In the genomic region with DNA sequence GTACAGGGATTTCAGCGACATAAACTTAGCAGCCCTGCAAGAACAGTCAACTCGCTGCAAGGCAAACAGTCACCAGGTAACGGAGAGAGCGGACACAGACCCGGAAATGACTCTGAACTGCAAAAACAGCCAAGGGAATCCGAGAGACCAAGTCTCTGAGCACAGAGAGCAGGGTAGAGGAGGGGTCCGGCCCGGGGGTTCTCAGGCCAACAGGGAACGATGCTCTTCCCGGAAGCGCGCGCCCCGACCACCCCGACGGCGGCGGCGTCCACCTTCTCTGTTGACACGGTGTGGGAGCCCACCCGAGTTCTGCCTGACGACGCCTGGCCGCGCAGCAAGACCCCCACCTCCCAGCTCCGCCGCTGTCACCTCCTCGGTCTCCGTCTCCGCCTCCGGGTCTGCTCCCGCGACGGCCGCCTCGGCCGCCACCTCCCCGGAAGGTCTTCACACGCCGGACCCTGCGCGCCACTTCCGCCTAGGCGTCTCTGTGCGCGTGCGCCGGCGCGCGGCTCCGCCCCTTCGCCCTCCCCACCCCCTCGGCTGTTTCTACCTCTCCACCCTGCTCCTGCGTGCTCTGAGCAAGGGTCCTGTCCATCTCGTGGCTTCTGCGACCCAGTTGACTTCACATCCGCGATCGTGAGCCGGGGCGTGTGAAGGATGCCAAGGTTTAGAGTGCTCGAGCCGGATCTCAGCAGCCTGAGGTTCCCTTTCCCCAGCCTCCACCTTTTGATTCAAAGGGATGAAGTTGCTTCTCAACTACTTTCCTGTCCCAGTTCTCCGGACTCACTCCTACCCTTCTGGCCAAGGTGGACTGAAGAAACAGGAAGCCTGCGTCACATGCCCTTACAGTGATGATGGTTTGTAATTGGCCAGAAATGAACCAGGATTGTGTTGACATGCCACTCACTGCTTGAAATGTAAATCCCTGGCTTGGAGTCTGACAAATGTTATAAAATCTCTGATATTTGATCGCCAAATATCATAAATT, we compare ENCODE assay signal across 8 mouse cellular contexts. TPM values are rescaled to one million over a fixed set of nuclear protein-coding genes. Genes with fewer than 3 reads are reported as not detected.
A peak's percentile ranks its signal among the peaks of the same experiment; 100 is the strongest.
DNase-seq lines count a peak whose midpoint lies in the region; ATAC-seq and TF ChIP-seq lines count a peak whose summit lies in the region.

A gene (minus strand): TSS at position 813 of the 988 bp plus-strand sequence.

- DNase-seq in A20 (ENCODE audit: low read depth, low spot score) = peak; percentile 92
- peak; percentile 91 for DNase-seq in heart, embryonic 10.5 days (ENCODE audit: low spot score)
- DNase-seq in liver, adult 2 months (ENCODE audit: extremely low read depth, low read depth, low spot score) = peak; percentile 73
- DNase-seq in splenic B cell, adult 2 months (ENCODE audit: low read depth, low spot score) = peak; percentile 91

- H3K4me3 ChIP-seq in bone marrow macrophage, adult 2 months (ENCODE audit: insufficient read depth, low read length) = peak within 1 kb of the TSS; percentile 93
- H3K4me3 ChIP-seq in embryonic fibroblast, embryonic 13.5 days (ENCODE audit: insufficient read depth, low read length) = peak within 1 kb of the TSS; percentile 66
- peak within 1 kb of the TSS; percentile 91 for H3K4me3 ChIP-seq in heart, embryonic 10.5 days
- peak within 1 kb of the TSS; percentile 90 for H3K4me3 ChIP-seq in kidney, embryonic 15.5 days (replicated peaks)
- H3K4me3 ChIP-seq in liver, adult 2 months (ENCODE audit: insufficient read depth, low read depth, low read length) = peak within 1 kb of the TSS; percentile 89
- peak within 1 kb of the TSS; percentile 59 for H3K4me3 ChIP-seq in myocyte

- H3K4me1 ChIP-seq in bone marrow macrophage, adult 2 months (ENCODE audit: control insufficient read depth, insufficient read depth, low read length) = peaks cover 17% of the 10 kb centered on the region
- H3K4me1 ChIP-seq in embryonic fibroblast, embryonic 13.5 days (ENCODE audit: control insufficient read depth, insufficient read depth, low read length) = peaks cover 10% of the 10 kb centered on the region
- H3K4me1 ChIP-seq in heart, embryonic 10.5 days = peaks cover 20% of the 10 kb centered on the region; the same call in 1 of the 2 replicates
- H3K4me1 ChIP-seq in kidney, embryonic 15.5 days = peaks cover 29% of the 10 kb centered on the region
- peaks cover 25% of the 10 kb centered on the region for H3K4me1 ChIP-seq in liver, adult 2 months (ENCODE audit: control insufficient read depth, insufficient read depth, low read length)

- peak within 1 kb of the TSS; percentile 34 for H3ac ChIP-seq in myocyte (ENCODE audit: control insufficient read depth, insufficient read length)

- peak; percentile 98 for ATAC-seq in kidney, embryonic 15.5 days (replicated peaks; ENCODE audit: low FRiP score)

- peak; percentile 70; the same call in 1 of the 2 replicates for TF ChIP-seq POLR2A in bone marrow macrophage, adult 2 months (IDR thresholded peaks at IDR 0.05; ENCODE audit: borderline replicate concordance, low read depth, low read length)
- TF ChIP-seq POLR2A in embryonic fibroblast, embryonic 13.5 days (IDR thresholded peaks at IDR 0.05; ENCODE audit: low read depth, low read length) = peak; percentile 98
- TF ChIP-seq POLR2A in liver, adult 2 months (IDR thresholded peaks at IDR 0.05; ENCODE audit: extremely low read depth, insufficient read depth, low read length) = peak; percentile 88
- TF ChIP-seq POLR2A in myocyte (IDR thresholded peaks at IDR 0.05; ENCODE audit: insufficient read length, low read depth) = peak; percentile 83

- H3K4me2 ChIP-seq in kidney, embryonic 15.5 days = peak within 1 kb of the TSS; percentile 74
- H3K4me2 ChIP-seq in myocyte (ENCODE audit: low read depth) = peak within 1 kb of the TSS; percentile 92

- peak within 1 kb of the TSS; percentile 76 for H3K9ac ChIP-seq in kidney, embryonic 15.5 days
- peak within 1 kb of the TSS; percentile 92 for H3K9ac ChIP-seq in liver, adult 2 months (ENCODE audit: low read depth, low read length)

- WGBS in heart, embryonic 10.5 days = 1% methylated on average over 67 of the region's 67 CpGs
- WGBS in kidney, embryonic 15.5 days = under 1% methylated on average over 67 of the region's 67 CpGs
- WGBS in liver, adult 2 months = 1% methylated on average over 67 of the region's 67 CpGs

- peaks cover 18% of the 10 kb centered on the region; the same call in 1 of the 2 replicates for H3K79me2 ChIP-seq in liver, adult 2 months (ENCODE audit: control insufficient read depth, insufficient read depth, low read length)
- H3K79me2 ChIP-seq in myocyte (ENCODE audit: control insufficient read depth, insufficient read depth) = peaks cover 37% of the 10 kb centered on the region

- H3K27ac ChIP-seq in bone marrow macrophage, adult 2 months (ENCODE audit: insufficient read depth, low read depth, low read length) = peak within 1 kb of the TSS; percentile 72
- H3K27ac ChIP-seq in embryonic fibroblast, embryonic 13.5 days (ENCODE audit: insufficient read depth, low read length) = peak within 1 kb of the TSS; percentile 44
- peak within 1 kb of the TSS; percentile 92 for H3K27ac ChIP-seq in heart, embryonic 10.5 days
- peak within 1 kb of the TSS; percentile 84 for H3K27ac ChIP-seq in kidney, embryonic 15.5 days
- H3K27ac ChIP-seq in liver, adult 2 months (replicated peaks; ENCODE audit: insufficient read depth, low read depth, low read length) = peak within 1 kb of the TSS; percentile 84

- peaks cover 3% of the 10 kb centered on the region; the same call in 1 of the 2 replicates for H3K36me3 ChIP-seq in heart, embryonic 10.5 days
- peaks cover 7% of the 10 kb centered on the region for H3K36me3 ChIP-seq in kidney, embryonic 15.5 days
- peaks cover 4% of the 10 kb centered on the region for H3K36me3 ChIP-seq in liver, adult 2 months (ENCODE audit: control insufficient read depth, insufficient read depth, low read length)
- peaks cover 3% of the 10 kb centered on the region for H3K36me3 ChIP-seq in myocyte (ENCODE audit: control insufficient read depth, insufficient read depth)
- no peaks in the 10 kb centered on the region for H3K36me3 ChIP-seq in splenic B cell, adult 2 months (ENCODE audit: control insufficient read depth, insufficient read depth, low read length, poor library complexity, severe bottlenecking)

- H3K9me3 ChIP-seq in heart, embryonic 10.5 days = no peaks in the 10 kb centered on the region
- H3K9me3 ChIP-seq in kidney, embryonic 15.5 days (replicated peaks) = no peaks in the 10 kb centered on the region

- H3K27me3 ChIP-seq in heart, embryonic 10.5 days (ENCODE audit: insufficient read depth, poor library complexity, severe bottlenecking) = no peaks in the 10 kb centered on the region
- H3K27me3 ChIP-seq in kidney, embryonic 15.5 days = no peaks in the 10 kb centered on the region
- H3K27me3 ChIP-seq in liver, adult 2 months (ENCODE audit: control insufficient read depth, insufficient read depth, low read length) = no peaks in the 10 kb centered on the region
- H3K27me3 ChIP-seq in myocyte (ENCODE audit: control insufficient read depth, insufficient read depth, insufficient read length) = no peaks in the 10 kb centered on the region
- H3K27me3 ChIP-seq in splenic B cell, adult 2 months (ENCODE audit: control insufficient read depth, insufficient read depth, low read length, poor library complexity, severe bottlenecking) = no peaks in the 10 kb centered on the region

- no peak for TF ChIP-seq CTCF in bone marrow macrophage, adult 2 months (IDR thresholded peaks at IDR 0.05; ENCODE audit: low read depth, low read length)
- no peak for TF ChIP-seq CTCF in embryonic fibroblast, embryonic 13.5 days (IDR thresholded peaks at IDR 0.05; ENCODE audit: borderline replicate concordance, insufficient read depth, low read length)
- no peak for TF ChIP-seq CTCF in liver, adult 2 months (IDR thresholded peaks at IDR 0.05; ENCODE audit: low read depth, low read length)

TF ChIP-seq in myocyte, 11 proteins besides CTCF, POLR2A, EP300 and RAD21:
- TF ChIP-seq SRF (IDR thresholded peaks at IDR 0.05; ENCODE audit: control insufficient read depth, insufficient read length, low read depth) = peak; percentile 48
- TF ChIP-seq MYOG (IDR thresholded peaks at IDR 0.05; ENCODE audit: control insufficient read depth in 1 of 3, insufficient read depth in 1 of 3, insufficient read length in 2 of 3, low read depth in 2 of 3) = peak in 1 of 3 experiments; percentile 14
- TF ChIP-seq USF1 (IDR thresholded peaks at IDR 0.05; ENCODE audit: low read depth) = peak; percentile 46
- TF ChIP-seq E2F4 (IDR thresholded peaks at IDR 0.05; ENCODE audit: insufficient read depth) = no peak
- no peak for TF ChIP-seq MAX (IDR thresholded peaks at IDR 0.05; ENCODE audit: low read depth)
- peak; percentile 86 for TF ChIP-seq POLR2AphosphoS2 (IDR thresholded peaks at IDR 0.05; ENCODE audit: insufficient read length, low read depth)
- no peak for TF ChIP-seq TCF3 (IDR thresholded peaks at IDR 0.05; ENCODE audit: insufficient read length, low read depth)
TF ChIP-seq in myocyte: peak in this region for 4.

RNA-seq across cellular contexts. Expression of the gene that starts here (rescaled TPM):
- 18.9 and 24.9 TPM in 2 replicates for polyA plus RNA-seq in bone marrow macrophage, adult 2 months (2012; ENCODE audit: insufficient read depth, insufficient read length, missing spikeins)
- polyA plus RNA-seq in embryonic fibroblast, embryonic 13.5 days (2011; ENCODE audit: insufficient read length, low read depth, missing spikeins) = 20.6 and 21.3 TPM in 2 replicates
- 23.0 and 28.0 TPM in 2 replicates for polyA plus RNA-seq in heart, embryonic 10.5 days (2016; fragmentation: Nextera tagmentation; extraction: Ambion mirVana)
- polyA plus RNA-seq in kidney, embryonic 15.5 days (2015; fragmentation: Nextera tagmentation; extraction: Ambion mirVana) = 43.7 and 43.8 TPM in 2 replicates
- total RNA-seq in liver, adult 2 months (2014; rRNA removed) = 21.1 and 22.7 TPM in 2 replicates
- polyA plus RNA-seq in liver, adult 2 months (2012; rRNA removed) = 8.3 and 9.8 TPM in 2 replicates
- 10.1 TPM for polyA plus RNA-seq in myocyte (2012; fragmentation: generic; extraction: Trizol)

Comparison
In these comparisons a context has a peak if more than half of its experiments do, and no peak if none do; other contexts are left out.
1. Peak in every context shown above with its lines: DNase-seq, ATAC-seq, H3K4me3 ChIP-seq and H3K27ac ChIP-seq.